In genomic region chr3:89382033-89382882, GRCm38 (mm10) we compare ENCODE assay signal across 32 mouse cellular contexts. TPM values are rescaled to one million over a fixed set of nuclear protein-coding genes. Genes with fewer than 3 reads are reported as not detected.
DNase-seq lines count a peak whose midpoint lies in the region; ATAC-seq and TF ChIP-seq lines count a peak whose summit lies in the region.
"Had no signal": no experiment of that assay in that cellular context is flagged by ENCODE, and none has a peak within 500 bp of the region (broad histone marks: within the 10 kb centered on the region; RNA-seq: fewer than 3 reads in every experiment).

No protein-coding gene starts in this region.

- DNase-seq in thymus, adult 2 months: peak; percentile 28
- DNase-seq in thymus, postnatal 10 days (ENCODE audit: low spot score in 2 of 2): no peak
- DNase-seq in R1 (ENCODE audit: low read depth, low spot score): peak; percentile 96
- no peak for DNase-seq in adipocyte (ENCODE audit: low spot score)
- DNase-seq: adrenal gland, postnatal 14 days; cerebellum, adult 8-10 months; cerebellum, postnatal 36 days; embryo, embryonic 11 days; kidney, adult 11 months; kidney, postnatal 4 days; liver, embryonic 13.5 days; lung, embryonic 14.5 days; lung, postnatal 4 days; right cerebral cortex, adult 18-20 months had no signal

- H3K36me3 ChIP-seq in thymus, adult 2 months (ENCODE audit: control insufficient read depth, insufficient read depth, low read length): no peaks in the 10 kb centered on the region
- peaks cover 13% of the 10 kb centered on the region for H3K36me3 ChIP-seq in E14TG2a.4 (ENCODE audit: insufficient read depth, low read length)
- no peaks in the 10 kb centered on the region for H3K36me3 ChIP-seq in neural tube, embryonic 15.5 days
- H3K36me3 ChIP-seq: forebrain, embryonic 12.5 days; midbrain, embryonic 10.5 days had no signal

- no peak overlapping the region for H3K4me3 ChIP-seq in thymus, adult 2 months (ENCODE audit: control insufficient read depth, insufficient read depth, low read length)
- H3K4me3 ChIP-seq in E14TG2a.4 (replicated peaks; ENCODE audit: low read length): peak overlapping the region; percentile 78
- H3K4me3 ChIP-seq in neural tube, embryonic 15.5 days (replicated peaks): no peak overlapping the region
- H3K4me3 ChIP-seq: embryonic facial prominence, embryonic 13.5 days; erythroblast, embryonic 14.5 days; forebrain, embryonic 12.5 days; heart, embryonic 10.5 days; hindbrain, embryonic 10.5 days; kidney, embryonic 15.5 days; left cerebral cortex, adult 2 months; liver, embryonic 13.5 days; midbrain, embryonic 10.5 days; myocyte had no signal

- WGBS in thymus, adult 2 months: 81% methylated on average over 9 of the region's 9 CpGs
- 88% methylated on average over 9 of the region's 9 CpGs for WGBS in neural tube, embryonic 15.5 days

- no peak for TF ChIP-seq CTCF in thymus, adult 2 months (IDR thresholded peaks at IDR 0.05; ENCODE audit: borderline replicate concordance, control insufficient read depth, extremely low read depth, insufficient read depth, low read length, poor library complexity)
- no peak for TF ChIP-seq CTCF in E14TG2a.4 (conservative IDR thresholded peaks at IDR 0.05; ENCODE audit: low read length)

- TF ChIP-seq POLR2A in thymus, adult 2 months (IDR thresholded peaks at IDR 0.05; ENCODE audit: control insufficient read depth, extremely low read depth, insufficient read depth, low read length, poor library complexity): no peak

- no peak overlapping the region for H3K9ac ChIP-seq in neural tube, embryonic 15.5 days (replicated peaks)
- H3K9ac ChIP-seq: embryonic facial prominence, embryonic 13.5 days; forebrain, embryonic 12.5 days; kidney, embryonic 15.5 days; liver, embryonic 13.5 days; lung, embryonic 14.5 days had no signal

- no peak overlapping the region for H3K4me2 ChIP-seq in neural tube, embryonic 15.5 days
- H3K4me2 ChIP-seq: embryonic facial prominence, embryonic 13.5 days; forebrain, embryonic 12.5 days; kidney, embryonic 15.5 days; liver, embryonic 13.5 days; lung, embryonic 14.5 days had no signal

- peaks cover 60% of the 10 kb centered on the region for H3K4me1 ChIP-seq in thymus, adult 2 months (replicated peaks; ENCODE audit: control insufficient read depth, insufficient read depth, low read length)
- H3K4me1 ChIP-seq in E14TG2a.4 (replicated peaks; ENCODE audit: low read depth, low read length): peaks cover 97% of the 10 kb centered on the region
- peaks cover 14% of the 10 kb centered on the region for H3K4me1 ChIP-seq in neural tube, embryonic 15.5 days

- ATAC-seq in inflammation-experienced regulatory T-cells, adult 6 months: peak; percentile 57
- ATAC-seq in neural tube, embryonic 15.5 days (ENCODE audit: low FRiP score): no peak
- ATAC-seq: hindbrain, embryonic 16.5 days; midbrain, embryonic 16.5 days had no signal

- H3K9me3 ChIP-seq in E14TG2a.4 (ENCODE audit: low read length): no peaks in the 10 kb centered on the region
- no peaks in the 10 kb centered on the region for H3K9me3 ChIP-seq in neural tube, embryonic 15.5 days (replicated peaks)
- H3K9me3 ChIP-seq: embryonic facial prominence, embryonic 13.5 days; forebrain, embryonic 12.5 days; heart, embryonic 10.5 days; hindbrain, embryonic 10.5 days; kidney, embryonic 15.5 days; liver, embryonic 13.5 days; midbrain, embryonic 10.5 days had no signal

- H3K27me3 ChIP-seq in thymus, adult 2 months (ENCODE audit: control insufficient read depth, insufficient read depth, low read length): no peaks in the 10 kb centered on the region; the same call in 1 of the 2 replicates
- H3K27me3 ChIP-seq in E14TG2a.4 (ENCODE audit: insufficient read depth, low read length): peaks cover 35% of the 10 kb centered on the region
- no peaks in the 10 kb centered on the region for H3K27me3 ChIP-seq in neural tube, embryonic 15.5 days (replicated peaks)
- H3K27me3 ChIP-seq: embryonic facial prominence, embryonic 13.5 days; forebrain, embryonic 12.5 days; kidney, embryonic 15.5 days; liver, embryonic 13.5 days had no signal

- H3K27ac ChIP-seq in thymus, adult 2 months (ENCODE audit: control insufficient read depth, insufficient read depth, low read length): peak overlapping the region; percentile 60; the same call in 1 of the 2 replicates
- no peak overlapping the region for H3K27ac ChIP-seq in neural tube, embryonic 15.5 days (replicated peaks)
- H3K27ac ChIP-seq: embryonic facial prominence, embryonic 13.5 days; forebrain, embryonic 12.5 days; heart, embryonic 10.5 days; hindbrain, embryonic 10.5 days; kidney, embryonic 15.5 days; left cerebral cortex, adult 2 months; liver, embryonic 13.5 days; midbrain, embryonic 10.5 days; stomach, postnatal 0 days had no signal

RNA-seq across cellular contexts. Expression of gene Zbtb7b, which starts 12.3 kb away (rescaled TPM):
- polyA plus RNA-seq in thymus, adult 2 months (2012; rRNA removed): 59.8 and 64.9 TPM in 2 replicates
- polyA plus RNA-seq in inflammation-experienced regulatory T-cells, adult 6 months (2017; shearing (Covaris generic)): 10 to 100 TPM; 11.1 to 16.2 (median 11.4) TPM
- 0.73 and 1.5 TPM in 2 replicates for polyA plus RNA-seq in neural tube, embryonic 15.5 days (2015; fragmentation: Nextera tagmentation; extraction: Ambion mirVana)

RNA-seq across cellular contexts. Expression of gene Dcst1, which starts 17.2 kb away (rescaled TPM):
- 0.24 and 0.32 TPM in 2 replicates for polyA plus RNA-seq in thymus, adult 2 months (2012; rRNA removed)
- polyA plus RNA-seq in inflammation-experienced regulatory T-cells, adult 6 months (2017; shearing (Covaris generic)): under 1 TPM; 0.40 to 0.88 (median 0.71) TPM
- polyA plus RNA-seq in neural tube, embryonic 15.5 days (2015; fragmentation: Nextera tagmentation; extraction: Ambion mirVana): 0.86 and 1.2 TPM in 2 replicates
- polyA plus RNA-seq: erythroblast, embryonic 14.5 days; liver, embryonic 13.5 days had no signal

RNA-seq across cellular contexts. Expression of gene Lenep, which starts 20.3 kb away (rescaled TPM):
- polyA plus RNA-seq in thymus, adult 2 months (2012; rRNA removed): 0.66 TPM in 1 of 2 replicates, not detected in the other
- under 1 TPM in 1 of 3 experiments, not detected in 2; 0.38 TPM for polyA plus RNA-seq in inflammation-experienced regulatory T-cells, adult 6 months (2017; shearing (Covaris generic))
- 0.18 and 2.1 TPM in 2 replicates for polyA plus RNA-seq in neural tube, embryonic 15.5 days (2015; fragmentation: Nextera tagmentation; extraction: Ambion mirVana)
- polyA plus RNA-seq: C2C12; embryonic facial prominence, embryonic 13.5 days; gonadal fat pad, adult 2 months; heart, embryonic 10.5 days; heart, embryonic 16.5 days; hindbrain, embryonic 16.5 days; liver, embryonic 13.5 days; midbrain, embryonic 16.5 days; myocyte; stomach, postnatal 0 days had no signal

RNA-seq across cellular contexts. Expression of gene Dcst2, which starts 20.5 kb away (rescaled TPM):
- polyA plus RNA-seq in thymus, adult 2 months (2012; rRNA removed): 0.36 and 0.50 TPM in 2 replicates
- under 1 TPM in 2 of 3 experiments, not detected in 1; 0.20 to 0.54 TPM for polyA plus RNA-seq in inflammation-experienced regulatory T-cells, adult 6 months (2017; shearing (Covaris generic))
- 0.18 and 0.26 TPM in 2 replicates for polyA plus RNA-seq in neural tube, embryonic 15.5 days (2015; fragmentation: Nextera tagmentation; extraction: Ambion mirVana)
- polyA plus RNA-seq: erythroblast, embryonic 14.5 days; heart, embryonic 16.5 days had no signal

RNA-seq across cellular contexts. Expression of gene Flad1, which starts 29.4 kb away (rescaled TPM):
- 57.0 and 58.3 TPM in 2 replicates for polyA plus RNA-seq in thymus, adult 2 months (2012; rRNA removed)
- polyA plus RNA-seq in inflammation-experienced regulatory T-cells, adult 6 months (2017; shearing (Covaris generic)): 10 to 100 TPM; 43.1 to 63.7 (median 57.5) TPM
- polyA plus RNA-seq in neural tube, embryonic 15.5 days (2015; fragmentation: Nextera tagmentation; extraction: Ambion mirVana): 32.7 and 33.1 TPM in 2 replicates

Comparison
In these comparisons a context has a peak if more than half of its experiments do, and no peak if none do; other contexts are left out.
1. DNase-seq: peak in thymus, adult 2 months (single experiment) and R1 (single experiment); none in thymus, postnatal 10 days (0 of 2) and adipocyte (single experiment).